Mouse (Mus musculus) T-helper 2 cell (primary cell): ENCODE measurements at regions not wholly inside any gene's neighbourhood (a gene's known extent, or its start where the extent isn't known, plus 50 kb on each side); places are given as distances from the start of the nearest gene placed in this dataset.

Experiments used
- in situ Hi-C: fragments of 300-600 bp; cut with MboI, MseI; formaldehyde crosslinking; loops from one replicate; pipeline ENCODE4 v1.15.1; 2025; ENCODE audit warnings: high pct_unique_total_duplicates

GRCm38 (mm10) chr11:85966207-85966606 lies 80.0 kb downstream of the Tbx4 start:
- in situ Hi-C loops: no loop called here

GRCm38 (mm10) chr11:85970287-85970686 lies 84.1 kb downstream of the Tbx4 start:
- in situ Hi-C loops: loop anchor here (5.0 kb wide), 1 partner anchor 118 kb away; the partner anchor contains the start of gene Gm11444

- in situ Hi-C loops: loop anchor here (5.0 kb wide), 1 partner anchor 120 kb away; the partner anchor contains the start of gene Gm11444
These were observed 86.2 kb downstream of the Tbx4 start for GRCm38 (mm10) chr11:85972385-85972784.

GRCm38 (mm10) chr11:85973736-85974135 lies 87.5 kb downstream of the Tbx4 start:
- in situ Hi-C loops: loop anchor here (5.0 kb wide), 1 partner anchor 121 kb away; the partner anchor contains the start of gene Gm11444

GRCm38 (mm10) chr11:85976693-85977434 lies 90.6 kb downstream of the Tbx4 start:
- in situ Hi-C loops: no loop called here

GRCm38 (mm10) chr11:85980388-85980787 lies 94.2 kb downstream of the Tbx4 start:
- in situ Hi-C loops: no loop called here

- in situ Hi-C loops: no loop called here
These were observed 95.3 kb downstream of the Tbx4 start for GRCm38 (mm10) chr11:85981561-85981960.

- in situ Hi-C loops: no loop called here
These were observed 100.1 kb downstream of the Tbx4 start for GRCm38 (mm10) chr11:85986338-85986737.

- in situ Hi-C loops: no loop called here
These were observed 101.0 kb downstream of the Tbx4 start for GRCm38 (mm10) chr11:85987181-85987580.

GRCm38 (mm10) chr11:85989536-85989935 lies 103.3 kb downstream of the Tbx4 start:
- in situ Hi-C loops: no loop called here

GRCm38 (mm10) chr11:85989940-85990493 lies 103.8 kb downstream of the Tbx4 start:
- in situ Hi-C loops: no loop called here

- in situ Hi-C loops: no loop called here
These were observed 109.3 kb downstream of the Tbx4 start for GRCm38 (mm10) chr11:85995318-85996095.

- in situ Hi-C loops: no loop called here
These were observed 110.5 kb downstream of the Tbx4 start for GRCm38 (mm10) chr11:85996686-85997085.

- in situ Hi-C loops: no loop called here
These were observed 117.1 kb downstream of the Tbx4 start for GRCm38 (mm10) chr11:86003341-86003740.

GRCm38 (mm10) chr11:86005284-86005683 lies 119.1 kb downstream of the Tbx4 start:
- in situ Hi-C loops: no loop called here

GRCm38 (mm10) chr11:86005899-86006445 lies 119.8 kb downstream of the Tbx4 start:
- in situ Hi-C loops: no loop called here

GRCm38 (mm10) chr11:86006859-86007258 lies 120.6 kb downstream of the Tbx4 start:
- in situ Hi-C loops: no loop called here
